Mouse (Mus musculus): ENCODE results near the gene Prc1. TPM values are rescaled to one million over a fixed set of nuclear protein-coding genes. Genes with fewer than 3 reads are reported as not detected.

Prc1 gene
- polyA plus RNA-seq, 1 experiment, result 124 TPM

DNA sequence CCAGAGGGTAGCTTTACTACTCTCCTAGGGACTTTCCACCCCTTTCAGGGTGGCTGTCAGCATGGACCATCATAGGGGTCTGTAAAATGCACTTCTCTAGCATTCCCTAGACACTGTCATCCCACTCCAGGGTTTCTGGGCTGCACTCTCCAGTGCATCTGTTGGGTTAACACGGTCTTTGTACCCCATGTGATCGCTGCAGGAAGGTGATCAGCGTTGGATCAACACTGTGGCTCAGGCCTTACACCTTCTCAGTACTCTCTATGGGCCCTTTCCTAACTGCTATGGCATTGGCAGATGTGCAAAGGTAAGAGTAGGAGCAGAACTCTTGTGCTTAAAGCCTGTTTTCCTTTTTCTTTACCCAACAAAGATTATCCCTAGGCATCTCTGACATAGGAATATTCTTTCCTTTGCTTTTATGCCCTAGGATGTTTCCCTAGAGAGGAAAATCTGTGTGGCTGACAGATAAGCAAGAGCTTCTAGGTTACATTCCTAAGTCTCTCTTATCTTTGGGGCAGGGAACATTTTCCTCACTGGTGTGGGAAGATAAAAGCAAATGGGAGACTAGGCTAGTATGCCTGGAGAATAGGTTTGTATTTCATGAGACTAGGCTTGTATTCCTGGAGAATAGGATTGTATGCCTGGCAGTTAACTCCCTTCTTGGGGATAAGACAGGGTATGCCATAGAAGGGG is 10.9 kb upstream of the Prc1 start:
- Histone ChIP-seq H3K27ac (ENCODE audit: insufficient read depth, low read length) (no peak overlapping the region), H3K4me1 (ENCODE audit: control insufficient read depth, insufficient read depth, low read length) (no peaks in the 10 kb centered on the region), H3K4me3 (ENCODE audit: insufficient read depth, low read length) (no peak overlapping the region)
- TF ChIP-seq CTCF (IDR thresholded peaks at IDR 0.05; ENCODE audit: borderline replicate concordance, insufficient read depth, low read length), result no peak
- no peak for TF ChIP-seq POLR2A (IDR thresholded peaks at IDR 0.05; ENCODE audit: low read depth, low read length)

DNA sequence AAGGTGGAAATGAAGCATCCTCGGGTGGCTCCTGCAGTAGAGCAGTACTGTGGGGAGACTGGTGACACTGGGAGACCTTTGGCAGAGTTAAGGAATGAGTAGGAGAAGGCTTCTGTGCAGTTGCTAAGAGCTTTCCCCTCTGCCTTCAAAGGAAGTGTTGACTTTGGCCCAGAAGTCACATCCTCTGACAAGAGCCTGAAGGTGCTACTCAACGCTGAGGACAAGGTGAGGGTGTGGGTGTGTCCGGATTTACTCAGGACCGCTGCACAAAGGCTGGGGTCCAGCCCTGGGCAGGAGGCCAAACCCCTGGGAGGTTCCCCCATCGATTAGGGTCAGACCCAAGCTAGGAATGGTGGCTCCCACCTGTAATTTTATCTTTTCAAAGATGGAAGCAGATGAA is 9.9 kb upstream of the Prc1 start:
- no peak for TF ChIP-seq CTCF (IDR thresholded peaks at IDR 0.05; ENCODE audit: borderline replicate concordance, insufficient read depth, low read length)
- TF ChIP-seq POLR2A (IDR thresholded peaks at IDR 0.05; ENCODE audit: low read depth, low read length), result no peak
- Histone ChIP-seq H3K27ac (ENCODE audit: insufficient read depth, low read length) (no peak overlapping the region), H3K4me3 (ENCODE audit: insufficient read depth, low read length) (no peak overlapping the region), H3K4me1 (ENCODE audit: control insufficient read depth, insufficient read depth, low read length) (no peaks in the 10 kb centered on the region)

DNA sequence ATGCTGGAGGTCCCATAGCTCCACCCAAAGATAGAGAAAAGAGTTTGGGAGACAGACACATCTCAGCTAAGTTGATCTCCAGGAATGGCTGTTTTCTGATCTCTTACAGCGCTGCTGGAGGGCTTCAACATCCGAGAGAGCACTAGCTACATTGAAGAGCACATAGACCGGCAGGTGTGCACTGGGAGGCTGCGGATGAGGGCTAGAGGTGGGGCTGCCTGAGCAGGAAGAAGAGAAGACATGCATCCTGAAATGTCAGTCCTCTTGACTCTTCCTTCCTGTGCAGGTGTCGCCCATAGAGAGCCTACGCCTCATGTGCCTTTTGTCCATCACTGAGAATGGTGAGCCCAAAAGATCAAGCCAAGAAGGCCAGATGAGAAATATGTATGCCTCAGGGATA is 8.5 kb upstream of the Prc1 start:
- H3K4me1 ChIP-seq (ENCODE audit: control insufficient read depth, insufficient read depth, low read length), result no peaks in the 10 kb centered on the region
- TF ChIP-seq POLR2A (IDR thresholded peaks at IDR 0.05; ENCODE audit: low read depth, low read length) (no peak), CTCF (IDR thresholded peaks at IDR 0.05; ENCODE audit: borderline replicate concordance, insufficient read depth, low read length) (no peak)
- H3K27ac ChIP-seq (ENCODE audit: insufficient read depth, low read length), result no peak overlapping the region
- H3K4me3 ChIP-seq (ENCODE audit: insufficient read depth, low read length), result no peak overlapping the region

DNA sequence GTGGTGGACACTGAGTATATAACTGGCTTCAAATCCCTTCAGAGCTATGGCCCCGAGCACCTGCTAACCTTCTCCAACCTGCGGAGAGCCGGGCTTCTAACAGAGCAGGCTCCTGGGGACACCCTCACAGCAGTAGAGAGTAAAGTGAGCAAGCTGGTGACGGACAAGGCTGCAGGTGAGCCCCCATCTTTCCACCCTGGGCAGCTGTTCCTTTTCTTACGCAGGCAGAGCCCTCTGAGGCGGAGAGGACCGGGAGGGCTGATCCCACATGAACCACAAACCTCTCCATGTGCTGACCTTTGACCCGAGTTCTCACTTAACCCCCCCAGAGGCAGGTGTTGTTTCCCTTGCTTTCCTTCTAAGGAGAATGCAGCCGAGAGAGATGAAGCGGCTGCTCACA is 6.5 kb upstream of the Prc1 start:
- Histone ChIP-seq H3K27ac (ENCODE audit: insufficient read depth, low read length) (no peak overlapping the region), H3K4me1 (ENCODE audit: control insufficient read depth, insufficient read depth, low read length) (no peaks in the 10 kb centered on the region), H3K4me3 (ENCODE audit: insufficient read depth, low read length) (no peak overlapping the region)
- TF ChIP-seq CTCF (IDR thresholded peaks at IDR 0.05; ENCODE audit: borderline replicate concordance, insufficient read depth, low read length), result no peak
- TF ChIP-seq POLR2A (IDR thresholded peaks at IDR 0.05; ENCODE audit: low read depth, low read length), result no peak

DNA sequence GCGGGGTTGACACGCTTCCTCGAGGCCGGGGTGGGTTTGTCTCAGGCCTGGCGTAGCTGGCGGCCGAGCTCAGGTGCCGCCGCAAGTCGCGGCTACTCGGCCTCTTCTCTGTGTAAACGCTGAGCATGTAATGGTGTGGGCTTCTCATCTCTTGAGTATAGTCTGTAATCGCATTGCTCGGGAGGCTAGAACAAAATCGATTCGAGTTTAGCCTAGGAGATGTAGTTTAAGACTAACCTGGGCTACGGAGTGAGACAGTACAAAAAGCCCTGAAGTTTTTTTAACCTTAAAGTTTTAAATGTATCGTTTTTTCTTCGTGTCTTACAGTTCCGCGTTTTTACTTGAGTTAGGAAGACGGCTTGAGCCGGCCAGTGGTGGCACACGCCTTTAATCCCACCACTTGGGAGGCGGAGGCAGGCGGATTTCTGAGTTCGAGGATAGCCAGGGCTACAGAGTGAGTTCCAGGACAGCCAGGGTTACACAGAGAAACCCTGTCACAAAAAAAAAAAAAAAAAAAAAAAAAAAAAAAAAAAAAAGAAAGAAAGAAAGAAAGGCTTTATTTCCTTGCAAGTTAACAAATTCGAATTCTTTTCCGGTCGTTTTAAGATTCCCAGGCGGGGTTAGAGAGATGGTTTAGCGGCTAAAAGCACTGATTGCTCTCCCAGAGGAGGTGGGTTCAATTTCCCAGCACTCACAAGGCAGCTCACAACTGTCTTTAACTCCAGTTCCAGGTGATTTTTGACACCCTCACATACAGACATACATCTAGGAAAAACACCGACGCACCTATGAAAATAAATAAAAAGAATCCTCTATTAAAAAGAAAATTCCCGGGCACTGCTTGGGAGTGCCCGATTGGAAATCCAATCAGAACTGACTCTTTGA is 756 bp downstream of the Prc1 start:
- no peak for TF ChIP-seq POLR2A (IDR thresholded peaks at IDR 0.05; ENCODE audit: low read depth, low read length)
- TF ChIP-seq CTCF (IDR thresholded peaks at IDR 0.05; ENCODE audit: borderline replicate concordance, insufficient read depth, low read length), result no peak
- H3K4me3 ChIP-seq (ENCODE audit: insufficient read depth, low read length), result peak overlapping the region; percentile 78
- peak overlapping the region; percentile 29 for H3K27ac ChIP-seq (ENCODE audit: insufficient read depth, low read length)
- H3K4me1 ChIP-seq (ENCODE audit: control insufficient read depth, insufficient read depth, low read length), result peaks cover 9% of the 10 kb centered on the region

DNA sequence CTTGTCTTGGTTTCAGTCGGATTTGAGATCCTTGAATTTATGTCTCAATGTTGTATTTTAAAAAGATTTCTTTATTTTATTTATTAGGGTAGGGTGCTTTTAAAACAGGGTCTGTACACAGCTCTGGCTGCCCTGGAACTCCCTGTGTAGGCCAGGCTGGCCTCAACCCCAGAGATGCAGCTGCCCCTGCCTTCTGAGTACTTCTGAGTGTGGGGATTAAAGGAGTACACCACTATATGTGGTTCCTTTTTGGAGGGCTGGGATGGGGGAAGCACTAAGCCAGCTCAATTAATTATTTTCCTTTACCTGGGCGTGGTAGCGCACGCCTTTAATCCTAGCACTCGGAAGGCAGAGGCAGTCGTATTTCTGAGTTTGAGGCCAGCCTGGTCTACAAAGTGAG is 2.2 kb downstream of the Prc1 start:
- Histone ChIP-seq H3K4me1 (ENCODE audit: control insufficient read depth, insufficient read depth, low read length) (peaks cover 9% of the 10 kb centered on the region), H3K4me3 (ENCODE audit: insufficient read depth, low read length) (peak overlapping the region; percentile 31), H3K27ac (ENCODE audit: insufficient read depth, low read length) (peak overlapping the region; percentile 76; the same call in 1 of the 2 replicates)
- TF ChIP-seq POLR2A (IDR thresholded peaks at IDR 0.05; ENCODE audit: low read depth, low read length) (no peak), CTCF (IDR thresholded peaks at IDR 0.05; ENCODE audit: borderline replicate concordance, insufficient read depth, low read length) (no peak)

DNA sequence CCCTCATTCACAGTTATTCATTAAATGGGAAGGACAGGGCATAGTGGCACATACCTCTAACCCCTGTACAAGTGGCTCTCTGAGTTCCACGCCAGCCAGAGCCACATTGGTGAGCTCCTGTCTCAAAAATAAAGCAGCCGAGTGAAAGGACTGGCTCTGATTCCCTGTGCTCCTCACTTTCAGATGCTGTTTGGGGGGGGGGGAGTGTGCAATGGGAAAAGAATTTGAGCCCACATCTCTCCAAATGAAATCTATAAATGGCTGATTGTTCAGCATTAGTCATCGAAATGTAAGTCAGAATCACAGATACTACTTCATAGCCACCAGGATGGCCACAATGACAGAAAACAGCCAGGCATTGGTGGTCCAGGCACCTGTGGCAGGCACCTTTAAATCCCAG is 2.8 kb downstream of the Prc1 start:
- Histone ChIP-seq H3K4me3 (ENCODE audit: insufficient read depth, low read length) (peak overlapping the region; percentile 31; the same call in 1 of the 2 replicates), H3K27ac (ENCODE audit: insufficient read depth, low read length) (peak overlapping the region; percentile 76), H3K4me1 (ENCODE audit: control insufficient read depth, insufficient read depth, low read length) (peaks cover 9% of the 10 kb centered on the region)
- TF ChIP-seq POLR2A (IDR thresholded peaks at IDR 0.05; ENCODE audit: low read depth, low read length), result no peak
- no peak for TF ChIP-seq CTCF (IDR thresholded peaks at IDR 0.05; ENCODE audit: borderline replicate concordance, insufficient read depth, low read length)

DNA sequence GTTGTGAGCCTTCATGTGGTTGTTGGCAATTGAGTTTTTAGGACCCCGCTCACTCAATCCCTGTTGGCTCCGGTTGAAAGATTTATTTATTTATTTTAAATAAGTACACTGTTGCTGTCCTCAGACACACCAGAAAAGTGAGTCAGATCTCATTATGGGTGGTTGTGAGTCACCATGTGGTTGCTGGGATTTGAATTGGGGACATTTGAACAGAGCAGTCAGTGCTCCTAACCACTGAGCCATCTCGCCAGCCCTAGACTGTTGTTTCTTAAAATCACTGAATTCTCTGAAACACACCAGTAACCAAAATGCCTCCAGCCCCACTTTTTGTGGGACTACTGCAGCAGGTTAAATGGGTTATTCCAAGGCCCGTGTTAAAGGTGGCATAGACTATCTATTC is 4.5 kb downstream of the Prc1 start:
- no peak overlapping the region for H3K4me3 ChIP-seq (ENCODE audit: insufficient read depth, low read length)
- TF ChIP-seq CTCF (IDR thresholded peaks at IDR 0.05; ENCODE audit: borderline replicate concordance, insufficient read depth, low read length) (no peak), POLR2A (IDR thresholded peaks at IDR 0.05; ENCODE audit: low read depth, low read length) (no peak)

DNA sequence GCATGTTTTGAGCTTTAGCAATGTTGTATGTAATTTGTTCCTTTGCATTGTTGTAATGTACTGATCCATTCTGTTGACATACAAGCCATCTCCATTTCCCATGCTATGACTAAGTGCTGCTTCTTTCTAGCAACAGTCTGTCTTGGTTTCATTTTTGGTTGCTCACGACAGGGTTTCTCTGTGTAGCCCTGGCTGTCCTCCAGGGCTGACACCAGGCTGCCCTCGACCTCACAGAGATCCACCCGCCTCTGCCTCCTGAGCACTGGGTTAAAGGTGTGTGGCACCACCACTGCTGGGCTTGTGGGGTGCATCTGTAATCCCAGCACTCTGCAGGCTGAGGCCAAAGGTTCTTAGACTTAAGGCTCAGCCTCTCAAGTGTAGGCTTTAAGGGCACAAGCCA is 5.3 kb downstream of the Prc1 start:
- no peak for TF ChIP-seq POLR2A (IDR thresholded peaks at IDR 0.05; ENCODE audit: low read depth, low read length)
- no peak for TF ChIP-seq CTCF (IDR thresholded peaks at IDR 0.05; ENCODE audit: borderline replicate concordance, insufficient read depth, low read length)
- H3K4me3 ChIP-seq (ENCODE audit: insufficient read depth, low read length), result no peak overlapping the region
- peaks cover 9% of the 10 kb centered on the region for H3K4me1 ChIP-seq (ENCODE audit: control insufficient read depth, insufficient read depth, low read length)
- no peak overlapping the region for H3K27ac ChIP-seq (ENCODE audit: insufficient read depth, low read length)

More for the DNA sequence above, 4.5 kb downstream of the Prc1 start:
- Histone ChIP-seq H3K27ac (ENCODE audit: insufficient read depth, low read length) (no peak overlapping the region), H3K4me1 (ENCODE audit: control insufficient read depth, insufficient read depth, low read length) (peaks cover 9% of the 10 kb centered on the region)

DNA sequence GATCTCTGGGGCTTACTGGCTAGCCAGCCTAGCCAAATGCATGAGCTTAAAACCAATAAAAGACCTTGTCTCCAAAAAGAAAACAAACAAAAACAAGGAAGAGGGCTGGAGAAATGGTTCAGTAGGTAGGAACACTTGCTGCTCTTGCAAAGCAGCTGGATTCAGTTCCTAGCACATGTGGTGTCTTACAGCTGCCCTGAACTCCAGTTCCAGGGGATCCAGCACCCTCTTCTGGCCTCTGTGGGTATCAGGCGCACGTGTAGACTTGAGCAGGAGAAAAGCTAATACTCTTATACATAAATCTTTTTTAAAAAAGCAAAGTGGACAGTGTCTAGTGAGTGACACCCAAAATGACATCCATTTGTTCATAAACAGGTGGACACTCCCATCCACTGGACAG is 7.3 kb downstream of the Prc1 start:
- Histone ChIP-seq H3K4me3 (ENCODE audit: insufficient read depth, low read length) (no peak overlapping the region), H3K27ac (ENCODE audit: insufficient read depth, low read length) (no peak overlapping the region), H3K4me1 (ENCODE audit: control insufficient read depth, insufficient read depth, low read length) (peaks cover 7% of the 10 kb centered on the region)
- TF ChIP-seq CTCF (IDR thresholded peaks at IDR 0.05; ENCODE audit: borderline replicate concordance, insufficient read depth, low read length) (no peak), POLR2A (IDR thresholded peaks at IDR 0.05; ENCODE audit: low read depth, low read length) (no peak)
